Mouse (Mus musculus) lung, adult 2 months (tissue): ENCODE measurements at regions not wholly inside any gene's neighbourhood (a gene's known extent, or its start where the extent isn't known, plus 50 kb on each side); places are given as distances from the start of the nearest gene placed in this dataset.

Experiments
- CTCF ChIP-seq: fragments of 200-500 bp; IDR thresholded peaks from 2 replicates; pipeline ENCODE4 v1.5.1; 2011; ENCODE audit warnings: mild to moderate bottlenecking, low read length, control low read depth; ENCODE audit not compliant: insufficient read depth
- POLR2A ChIP-seq: fragments of 200-500 bp; IDR thresholded peaks from 2 replicates; pipeline ENCODE4 v1.6.1; 2011; ENCODE audit warnings: low read depth, mild to moderate bottlenecking, control low read depth, low read length, borderline replicate concordance; ENCODE audit errors: extremely low read depth

DNA sequence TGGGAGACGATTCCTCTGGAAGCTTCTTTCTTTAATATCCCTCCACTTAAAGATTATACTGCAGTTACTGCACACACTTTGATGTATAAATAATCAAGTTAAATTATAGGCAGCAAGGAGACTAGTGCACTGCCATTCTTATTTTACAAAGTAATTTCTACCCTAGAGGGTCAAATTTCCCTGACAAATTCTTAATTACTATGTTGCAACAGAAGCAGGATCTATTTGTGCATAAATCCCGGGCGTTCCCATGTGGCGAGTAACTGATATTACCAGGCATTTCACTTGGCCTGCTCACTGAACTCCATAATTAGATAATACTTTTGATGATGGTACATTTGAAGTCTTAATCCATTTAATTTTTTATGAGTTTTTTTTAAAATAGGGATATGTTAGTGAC, 222.7 kb downstream of the Rergl start:
- TF ChIP-seq CTCF (no peak), POLR2A (no peak)
